Mouse (Mus musculus) hindbrain, postnatal 0 days (tissue): ENCODE measurements at regions not wholly inside any gene's neighbourhood (a gene's known extent, or its start where the extent isn't known, plus 50 kb on each side); places are given as distances from the start of the nearest gene placed in this dataset.
"Not testable (repeated sequence)": the region's sequence is repeated elsewhere in the genome, so short reads cannot be mapped to it uniquely, and the experiment has no call there.

ENCODE experiments used
- ATAC-seq: fragments of 200-750 bp; cut with Nextera tagmentation; 2 replicates; pipeline ENCODE4 v1.8.0; 2017; ENCODE audit warnings: mild to moderate bottlenecking, moderate TSS enrichment, moderate library complexity
- DNase-seq: peaks from one replicate; pipeline ENCODE4 v3.0.0-alpha.2; 2015; ENCODE audit warnings: low spot score
- H3K27ac ChIP-seq: fragments of 300-500 bp; sonication (generic); 2 replicates; pipeline ENCODE4 v1.5.1; 2014; ENCODE audit warnings: mild to moderate bottlenecking
- H3K27me3 ChIP-seq: fragments of 300-500 bp; sonication (generic); 2 replicates; pipeline ENCODE4 v1.6.1; 2014; ENCODE audit warnings: low read length, mixed read lengths; ENCODE audit not compliant: insufficient read depth
- H3K36me3 ChIP-seq: fragments of 300-500 bp; sonication (generic); 2 replicates; pipeline ENCODE4 v1.6.1; 2014; ENCODE audit warnings: low read length, mixed read lengths; ENCODE audit not compliant: insufficient read depth
- H3K4me1 ChIP-seq: fragments of 300-500 bp; sonication (generic); 2 replicates; pipeline ENCODE4 v1.6.1; 2014; ENCODE audit warnings: antibody characterized with exemption, low read length, mixed read lengths; ENCODE audit not compliant: insufficient read depth
- H3K4me2 ChIP-seq: fragments of 300-500 bp; sonication (generic); 2 replicates; pipeline ENCODE4 v1.6.1; 2014; ENCODE audit warnings: low read depth, mild to moderate bottlenecking, low read length, moderate library complexity, mixed read lengths
- H3K4me3 ChIP-seq: fragments of 300-500 bp; sonication (generic); 2 replicates; pipeline ENCODE4 v1.5.1; 2014; ENCODE audit warnings: low read length
- H3K9ac ChIP-seq: fragments of 300-500 bp; sonication (generic); replicated peaks from 2 replicates; pipeline ENCODE4 v1.6.1; 2014; ENCODE audit warnings: mild to moderate bottlenecking, low read length, moderate library complexity, mixed read lengths
- H3K9me3 ChIP-seq: fragments of 300-500 bp; sonication (generic); 2 replicates; pipeline ENCODE4 v1.6.1; 2016; ENCODE audit warnings: low read length, mixed read lengths
- CTCF ChIP-seq: IDR thresholded peaks from 2 replicates; pipeline ENCODE4 v1.5.1; 2016; ENCODE audit warnings: antibody characterized with exemption, control low read depth, low read depth
- WGBS: fragments of 180-500 bp; shearing (Covaris S2); extraction: QIAGEN DNeasy Blood & Tissue Kit; methylation state at CpG from one replicate; pipeline ENCODE4 v1.1.7; 2014; 5-methylcytosine and 5-hydroxymethylcytosine counted together

- WGBS, result 73% methylated on average over 1 of the region's 1 CpGs
- Histone ChIP-seq H3K9ac (no peak overlapping the region), H3K36me3 (no peaks in the 10 kb centered on the region), H3K9me3 (no peaks in the 10 kb centered on the region), H3K4me1 (no peaks in the 10 kb centered on the region), H3K4me2 (no peak overlapping the region), H3K27me3 (no peaks in the 10 kb centered on the region), H3K27ac (no peak overlapping the region), H3K4me3 (no peak overlapping the region)
- ATAC-seq, result no peak
- DNase-seq, result no peak
- TF ChIP-seq CTCF, result no peak
These were observed 984.2 kb downstream of the Dnajb9 start for GRCm38 (mm10) chr12:43225950-43226349.

DNA sequence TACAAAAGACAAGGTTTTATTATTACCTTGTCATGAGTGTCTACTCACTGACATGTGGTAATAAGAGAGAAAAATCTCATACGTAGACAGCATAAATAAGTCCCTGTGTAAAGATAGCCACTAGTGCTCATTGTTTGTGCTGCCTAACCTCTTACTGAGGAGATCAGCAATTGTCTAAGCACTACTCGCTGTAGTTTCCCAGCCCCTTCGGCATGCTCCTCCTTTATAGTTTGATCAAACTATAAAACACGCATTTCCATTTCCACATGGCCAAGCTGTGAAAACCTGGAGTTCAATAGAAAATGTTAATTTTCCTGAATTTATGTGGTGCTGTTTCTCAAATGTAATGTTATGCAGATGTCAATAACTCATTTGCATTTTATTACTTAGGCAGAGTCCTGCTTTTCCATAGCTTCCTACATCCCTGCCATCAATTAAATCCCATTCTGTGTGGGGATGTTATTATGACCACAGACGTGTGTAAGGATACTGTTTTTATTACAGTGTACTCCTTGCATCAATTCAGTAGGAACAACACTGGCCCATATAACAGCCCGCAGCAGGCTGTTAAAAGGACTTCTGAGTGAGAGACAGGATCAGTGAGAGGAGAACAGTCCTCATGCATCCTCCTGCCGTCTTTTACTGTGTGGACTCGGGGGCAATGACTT lies 986.2 kb downstream of the Dnajb9 start:
- no peak overlapping the region for H3K27ac ChIP-seq
- H3K4me1 ChIP-seq, result no peaks in the 10 kb centered on the region
- H3K36me3 ChIP-seq, result no peaks in the 10 kb centered on the region
- H3K4me3 ChIP-seq, result no peak overlapping the region
- no peak overlapping the region for H3K4me2 ChIP-seq
- no peak overlapping the region for H3K9ac ChIP-seq
- no peaks in the 10 kb centered on the region for H3K9me3 ChIP-seq
- DNase-seq (no peak), ATAC-seq (no peak)
- no peaks in the 10 kb centered on the region for H3K27me3 ChIP-seq
- WGBS, result 60% methylated on average over 8 of the region's 8 CpGs
- no peak for TF ChIP-seq CTCF

DNA sequence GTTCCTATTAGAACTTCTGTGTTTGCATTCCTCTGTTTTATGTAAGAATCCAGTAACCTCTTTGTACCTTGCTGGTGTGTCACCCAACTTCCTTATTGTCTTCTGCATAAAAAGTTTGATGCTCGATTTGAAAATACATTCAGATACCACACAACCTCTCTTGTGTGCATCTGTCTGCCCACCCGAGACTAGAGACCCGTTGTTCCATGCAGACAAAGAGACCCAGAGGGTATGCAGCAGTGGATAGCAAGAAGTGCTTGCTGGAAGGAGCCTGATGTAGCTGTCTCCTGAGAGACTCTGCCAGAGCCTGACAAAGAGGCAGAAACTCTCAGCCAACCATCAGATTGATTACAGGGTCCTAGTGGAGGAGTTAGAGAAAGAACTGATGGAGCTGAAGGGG lies 997.8 kb downstream of the Dnajb9 start:
- not testable (repeated sequence) for H3K4me2 ChIP-seq, H3K4me3 ChIP-seq, H3K9ac ChIP-seq, H3K27ac ChIP-seq, H3K27me3 ChIP-seq, H3K36me3 ChIP-seq, DNase-seq, H3K9me3 ChIP-seq, H3K4me1 ChIP-seq, ATAC-seq
- WGBS, result 73% methylated on average over 3 of the region's 3 CpGs

GRCm38 (mm10) chr12:43204589-43204988 lies 1005.5 kb downstream of the Dnajb9 start:
- H3K4me3 ChIP-seq, result no peak overlapping the region
- TF ChIP-seq CTCF, result no peak
- H3K9ac ChIP-seq, result no peak overlapping the region
- no peak overlapping the region for H3K4me2 ChIP-seq
- H3K9me3 ChIP-seq, result no peaks in the 10 kb centered on the region
- H3K27me3 ChIP-seq, result no peaks in the 10 kb centered on the region
- no peaks in the 10 kb centered on the region for H3K36me3 ChIP-seq
- H3K27ac ChIP-seq, result no peak overlapping the region
- DNase-seq (peak; percentile 42), ATAC-seq (no peak)
- no peaks in the 10 kb centered on the region for H3K4me1 ChIP-seq
- WGBS, result 18% methylated on average over 3 of the region's 3 CpGs
